Mouse (Mus musculus) MEL (cell line): ENCODE data around the gene Hdgfl2.

Experiments
- BHLHE40 ChIP-seq: IDR thresholded peaks from 2 replicates; pipeline ENCODE4 v1.6.1; 2012; ENCODE audit warnings: low read depth, mild to moderate bottlenecking, inconsistent platforms, low read length, improper control_type of control experiment, borderline replicate concordance
- CTCF ChIP-seq, 3 experiments: IDR thresholded peaks in 2 of 3; conservative IDR thresholded peaks in 1 of 3; 2 replicates each; pipeline ENCODE4 v1.5.1; 2011 to 2012; ENCODE audit warnings: low read length in 3 of 3, low read depth in 2 of 3, mild to moderate bottlenecking in 2 of 3, improper control_type of control experiment in 1 of 3, inconsistent platforms in 1 of 3, mixed read lengths in 1 of 3, moderate library complexity in 1 of 3; ENCODE audit not compliant: control insufficient read depth in 1 of 3, insufficient read depth in 1 of 3, poor library complexity in 1 of 3, severe bottlenecking in 1 of 3
- GATA1 ChIP-seq: IDR thresholded peaks from 2 replicates; pipeline ENCODE4 v1.6.1; 2011; ENCODE audit warnings: low read depth, low read length, improper control_type of control experiment
- MAX ChIP-seq: IDR thresholded peaks from 2 replicates; pipeline ENCODE4 v1.6.1; 2011; ENCODE audit warnings: low read length, improper control_type of control experiment
- MEF2A ChIP-seq: IDR thresholded peaks from 2 replicates; pipeline ENCODE4 v1.6.1; 2014; ENCODE audit warnings: low read depth, mild to moderate bottlenecking, inconsistent platforms, low read length, improper control_type of control experiment; ENCODE audit not compliant: poor library complexity, insufficient replicate concordance, severe bottlenecking; ENCODE audit errors: extremely low read depth
- POLR2A ChIP-seq, 2 experiments: IDR thresholded peaks; 2 replicates each; pipeline ENCODE4 v1.6.1; 2011 to 2012; ENCODE audit warnings: low read length in 2 of 2, mild to moderate bottlenecking in 2 of 2, control low read depth in 1 of 2, improper control_type of control experiment in 1 of 2, low read depth in 1 of 2, moderate library complexity in 1 of 2; ENCODE audit not compliant: control insufficient read depth in 1 of 2, insufficient read depth in 1 of 2, poor library complexity in 1 of 2
- RAD21 ChIP-seq: IDR thresholded peaks from 2 replicates; pipeline ENCODE4 v1.6.1; 2011; ENCODE audit warnings: mild to moderate bottlenecking, low read depth, low read length, improper control_type of control experiment
- SMC3 ChIP-seq: IDR thresholded peaks from 2 replicates; pipeline ENCODE4 v1.6.1; 2011; ENCODE audit warnings: low read depth, low read length, improper control_type of control experiment
- TBP ChIP-seq: IDR thresholded peaks from 2 replicates; pipeline ENCODE4 v1.8.0; 2011; ENCODE audit warnings: low read depth, low read length, improper control_type of control experiment
- TCF12 ChIP-seq: IDR thresholded peaks from 2 replicates; pipeline ENCODE4 v1.6.1; 2014; ENCODE audit warnings: low read depth, mild to moderate bottlenecking, inconsistent platforms, low read length, improper control_type of control experiment, moderate library complexity
- USF1 ChIP-seq: IDR thresholded peaks from 2 replicates; pipeline ENCODE4 v1.6.1; 2014; ENCODE audit warnings: low read depth, mild to moderate bottlenecking, inconsistent platforms, low read length, improper control_type of control experiment, moderate library complexity
- ZMIZ1 ChIP-seq: IDR thresholded peaks from 2 replicates; pipeline ENCODE4 v1.6.1; 2012; ENCODE audit warnings: low read depth, mild to moderate bottlenecking, inconsistent platforms, low read length, improper control_type of control experiment, moderate library complexity
- ZNF384 ChIP-seq: IDR thresholded peaks from 2 replicates; pipeline ENCODE4 v1.6.1; 2012; ENCODE audit warnings: low read depth, mild to moderate bottlenecking, inconsistent platforms, low read length, improper control_type of control experiment

DNA sequence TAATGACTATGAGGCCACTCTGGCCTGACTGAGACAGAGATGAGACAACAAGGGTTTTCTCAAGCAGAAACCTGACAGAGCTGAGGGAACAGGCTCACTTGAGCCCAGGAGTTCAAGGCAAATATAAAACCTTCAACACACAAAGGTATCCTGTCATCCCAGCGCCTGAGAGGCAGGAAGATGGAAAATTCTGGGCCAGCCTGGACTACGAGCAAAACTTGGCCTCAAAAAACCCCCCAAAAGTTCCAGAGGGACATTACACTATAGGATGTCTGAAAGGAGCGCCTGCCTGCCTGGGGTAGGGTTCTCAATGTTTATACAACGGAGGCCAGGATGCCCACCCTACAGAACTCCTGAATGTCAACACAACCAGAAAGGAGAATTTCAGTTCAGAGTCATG lies 44.2 kb upstream of the Hdgfl2 start:
- no peak for TF ChIP-seq RAD21
- no peak for TF ChIP-seq SMC3
- no peak for TF ChIP-seq MEF2A
- no peak for TF ChIP-seq ZMIZ1
- no peak for TF ChIP-seq CTCF (IDR thresholded peaks at IDR 0.05 in 2 of 3, conservative IDR thresholded peaks at IDR 0.05 in 1 of 3; ENCODE audit: control insufficient read depth in 1 of 3, insufficient read depth in 1 of 3, low read depth in 2 of 3, low read length in 3 of 3, poor library complexity in 1 of 3, severe bottlenecking in 1 of 3)
- TF ChIP-seq POLR2A (IDR thresholded peaks at IDR 0.05; ENCODE audit: control insufficient read depth in 1 of 2, insufficient read depth in 1 of 2, low read depth in 1 of 2, low read length in 2 of 2, poor library complexity in 1 of 2), result no peak
- no peak for TF ChIP-seq BHLHE40
- TF ChIP-seq ZNF384, result no peak
- TF ChIP-seq MAX, result no peak
- TF ChIP-seq USF1, result no peak
- no peak for TF ChIP-seq TCF12
- TF ChIP-seq TBP, result no peak
- TF ChIP-seq GATA1, result no peak
